Mouse (Mus musculus) left cerebral cortex, postnatal 25 days (tissue): Measurements from ENCODE around the gene Sepsecs. TPM values are rescaled to one million over a fixed set of nuclear protein-coding genes. Genes with fewer than 3 reads are reported as not detected.

Source experiments
- DNase-seq, 2 experiments: peaks; one replicate each; pipeline ENCODE4 v3.0.0; 2022; ENCODE audit warnings: low spot score in 2 of 2, mixed read lengths in 1 of 2
- intact Hi-C: fragments of 180-260 bp; cut with DNase I; formaldehyde crosslinking; loops from one replicate; pipeline ENCODE4 v1.15.1; 2025
- total RNA-seq, 2 experiments: library from RNA; stranded (reverse); gene quantifications; 2 replicates each; pipeline ENCODE4 v1.2.3; 2021

Sepsecs gene
- total RNA-seq, 2 experiments from 2014 or later, result 10.1 TPM

GRCm38 (mm10) chr5:52615421-52615820 is 54.1 kb downstream of the Sepsecs start:
- intact Hi-C loops, result loop anchor here (5.0 kb wide), 1 partner anchor 48 kb away; the partner anchor contains the start of gene Lgi2

GRCm38 (mm10) chr5:52614686-52615085 is 54.8 kb downstream of the Sepsecs start:
- intact Hi-C loops, result loop anchor here (5.0 kb wide), 1 partner anchor 47 kb away; the partner anchor contains the start of gene Lgi2
- no peak for DNase-seq

More at GRCm38 (mm10) chr5:52615421-52615820, 54.1 kb downstream of the Sepsecs start:
- DNase-seq, result no peak

- no peak for DNase-seq
- intact Hi-C loops, result no loop called here
Measured at GRCm38 (mm10) chr5:52612776-52613175, 56.7 kb downstream of the Sepsecs start.

- no peak for DNase-seq
- intact Hi-C loops, result no loop called here
Measured at GRCm38 (mm10) chr5:52611315-52611895, 58.1 kb downstream of the Sepsecs start.

- DNase-seq, result no peak
- intact Hi-C loops, result no loop called here
Measured at GRCm38 (mm10) chr5:52610306-52610705, 59.2 kb downstream of the Sepsecs start.

GRCm38 (mm10) chr5:52609672-52610071 is 59.8 kb downstream of the Sepsecs start:
- intact Hi-C loops, result loop anchor here (2.0 kb wide), 1 partner anchor 35 kb away; no protein-coding TSS in a partner anchor
- no peak for DNase-seq

GRCm38 (mm10) chr5:52604582-52605041 is 64.9 kb downstream of the Sepsecs start:
- DNase-seq, result no peak
- intact Hi-C loops, result no loop called here

GRCm38 (mm10) chr5:52590612-52591011 is 78.9 kb downstream of the Sepsecs start:
- no peak for DNase-seq
- intact Hi-C loops, result no loop called here

Other genes with a start within 250 kb of the Sepsecs start
- 10 to 100 TPM; 51.4 to 58.7 TPM for gene Ccdc149, start 198.2 kb downstream of the Sepsecs start, total RNA-seq
- 10 to 100 TPM; 44.6 to 57.0 TPM for gene Lgi2, start 103.2 kb downstream of the Sepsecs start, total RNA-seq
- 1 to 10 TPM; 1.5 to 2.4 TPM for gene Pi4k2b, start 71.9 kb upstream of the Sepsecs start, total RNA-seq
- gene Zcchc4, start 105.7 kb upstream of the Sepsecs start, total RNA-seq, result 1 to 10 TPM; 8.2 to 8.8 TPM
- gene Anapc4, start 164.3 kb upstream of the Sepsecs start, total RNA-seq, result 10 to 100 TPM; 64.9 to 65.5 TPM